Mouse (Mus musculus): ENCODE data around the gene Ddx25. TPM values are rescaled to one million over a fixed set of nuclear protein-coding genes. Genes with fewer than 3 reads are reported as not detected.

The Ddx25 gene
- total and polyA plus RNA-seq, 3 experiments = 0.33 to 0.85 (median 0.44) TPM

GRCm38 (mm10) chr9:35546745-35547144 is 11.6 kb downstream of the Ddx25 start:
- Histone ChIP-seq H3K9ac (ENCODE audit: insufficient read depth, low read depth) (no peak overlapping the region), H3K4me1 (ENCODE audit: control insufficient read depth in 1 of 2, insufficient read depth in 2 of 2) (peaks cover 15 to 24% of the 10 kb centered on the region in 2 experiments), H3K27ac (ENCODE audit: insufficient read depth, low read depth) (no peak overlapping the region), H3K9me3 (replicated peaks; ENCODE audit: low read length) (no peaks in the 10 kb centered on the region), H3K4me2 (ENCODE audit: insufficient read depth, low read depth, poor library complexity, severe bottlenecking) (peak overlapping the region; percentile 8; the same call in 1 of the 2 replicates), H3K4me3 (replicated peaks in 1 of 3; ENCODE audit: low read depth in 2 of 3, low read length in 2 of 3, poor library complexity in 1 of 3) (peak overlapping the region; percentile 9 to 35 (median 15)), H3K79me2 (replicated peaks; ENCODE audit: control insufficient read depth, extremely low read depth, insufficient read depth, poor library complexity, severe bottlenecking) (no peaks in the 10 kb centered on the region), H3K36me3 (replicated peaks in 1 of 2; ENCODE audit: control insufficient read depth in 1 of 2, insufficient read depth in 1 of 2, low read length in 1 of 2) (no peaks in the 10 kb centered on the region), H3K27me3 (replicated peaks) (peaks cover 2% of the 10 kb centered on the region)
- dilution Hi-C loops (cut with MboI; ENCODE audit: extremely low pct_ligation_motif_present, extremely low pct_unique_long_range_greater_than_20kb, low sequenced_read_pairs) = loop anchor here (25.0 kb wide), 1 partner anchor 259 kb away; no protein-coding TSS in a partner anchor
- in situ Hi-C loops (cut with MboI; ENCODE audit: low pct_ligation_motif_present, low pct_unique_long_range_greater_than_20kb, low sequenced_read_pairs) = loop anchor here (10.0 to 25.0 kb wide), 2 partner anchors 342 to 509 kb away; partner anchors contain the start of genes Srpr and Tirap
- TF ChIP-seq NELFE (IDR thresholded peaks at IDR 0.05; ENCODE audit: low read depth, low read length) = no peak
- TF ChIP-seq MAX (IDR thresholded peaks at IDR 0.05; ENCODE audit: low read length) = peak; percentile 36; the same call in 1 of the 2 replicates
- TF ChIP-seq USF2 (conservative IDR thresholded peaks at IDR 0.05; ENCODE audit: low read depth, low read length) = no peak
- peak; percentile 84 for TF ChIP-seq IRF4 (IDR thresholded peaks at IDR 0.05; ENCODE audit: low read depth, low read length)
- TF ChIP-seq EP300 (IDR thresholded peaks at IDR 0.05; ENCODE audit: low read length) = peak; percentile 77
- TF ChIP-seq ELF1 (IDR thresholded peaks at IDR 0.05; ENCODE audit: low read depth, low read length) = 0 out of 2 replicates have a peak, but pooled peaks have one; percentile 45
- no peak for TF ChIP-seq UBTF (IDR thresholded peaks at IDR 0.05; ENCODE audit: low read depth, low read length)
- peak; percentile 24; the same call in 1 of the 2 replicates for TF ChIP-seq HCFC1 (IDR thresholded peaks at IDR 0.05; ENCODE audit: low read depth, low read length)
- TF ChIP-seq CTCF (conservative IDR thresholded peaks at IDR 0.05 in 1 of 2, IDR thresholded peaks at IDR 0.05 in 1 of 2; ENCODE audit: low read depth in 2 of 2, low read length in 2 of 2) = no peak
- no peak for TF ChIP-seq JUN (IDR thresholded peaks at IDR 0.05; ENCODE audit: insufficient read depth, low read depth, low read length)
- TF ChIP-seq CHD1 (IDR thresholded peaks at IDR 0.05; ENCODE audit: low read depth, low read length) = no peak
- TF ChIP-seq PAX5 (IDR thresholded peaks at IDR 0.05; ENCODE audit: low read length) = no peak
- no peak for TF ChIP-seq JUND (conservative IDR thresholded peaks at IDR 0.05; ENCODE audit: low read depth, low read length)
- TF ChIP-seq POLR2A (IDR thresholded peaks at IDR 0.05; ENCODE audit: low read depth, low read length) = 0 out of 2 replicates have a peak, but pooled peaks have one; percentile 22
- no peak for TF ChIP-seq ZNF384 (IDR thresholded peaks at IDR 0.05; ENCODE audit: low read depth, low read length)
- no peak for TF ChIP-seq MYC (IDR thresholded peaks at IDR 0.05; ENCODE audit: low read depth, low read length)
- TF ChIP-seq MEF2A (IDR thresholded peaks at IDR 0.05; ENCODE audit: borderline replicate concordance, low read depth, low read length) = no peak; the same call in 1 of the 2 replicates
- 0 out of 2 replicates have a peak, but pooled peaks have one; percentile 16 for TF ChIP-seq SIN3A (IDR thresholded peaks at IDR 0.05; ENCODE audit: low read length)
- peak; percentile 63 for DNase-seq (ENCODE audit: extremely low read depth)

- in situ Hi-C loops (cut with MboI; ENCODE audit: low pct_ligation_motif_present, low pct_unique_long_range_greater_than_20kb, low sequenced_read_pairs) = loop anchor here (10.0 to 25.0 kb wide), 2 partner anchors 341 to 508 kb away; partner anchors contain the start of genes Srpr and Tirap
- TF ChIP-seq ZC3H11A (IDR thresholded peaks at IDR 0.05; ENCODE audit: low read depth, low read length) (no peak), MAX (IDR thresholded peaks at IDR 0.05; ENCODE audit: low read length) (no peak), HCFC1 (IDR thresholded peaks at IDR 0.05; ENCODE audit: low read depth, low read length) (no peak), ZKSCAN1 (IDR thresholded peaks at IDR 0.05; ENCODE audit: borderline replicate concordance, low read depth, low read length) (no peak), TCF12 (IDR thresholded peaks at IDR 0.05; ENCODE audit: low read depth, low read length) (no peak), UBTF (IDR thresholded peaks at IDR 0.05; ENCODE audit: low read depth, low read length) (no peak), CTCF (conservative IDR thresholded peaks at IDR 0.05 in 1 of 2, IDR thresholded peaks at IDR 0.05 in 1 of 2; ENCODE audit: low read depth in 2 of 2, low read length in 2 of 2) (peak in 1 of 2 experiments; percentile 59; a peak in 2 of 4 replicates), MEF2A (IDR thresholded peaks at IDR 0.05; ENCODE audit: borderline replicate concordance, low read depth, low read length) (no peak), USF1 (IDR thresholded peaks at IDR 0.05; ENCODE audit: low read depth, low read length) (no peak), ETS1 (conservative IDR thresholded peaks at IDR 0.05; ENCODE audit: low read depth, low read length) (no peak), RCOR1 (conservative IDR thresholded peaks at IDR 0.05; ENCODE audit: low read depth, low read length) (no peak), CHD2 (IDR thresholded peaks at IDR 0.05; ENCODE audit: low read length) (no peak), RAD21 (IDR thresholded peaks at IDR 0.05; ENCODE audit: low read depth, low read length) (peak; percentile 3), MYC (IDR thresholded peaks at IDR 0.05; ENCODE audit: low read depth, low read length) (no peak), SMC3 (IDR thresholded peaks at IDR 0.05; ENCODE audit: low read depth, low read length) (peak; percentile 4; the same call in 1 of the 2 replicates), IRF4 (IDR thresholded peaks at IDR 0.05; ENCODE audit: low read depth, low read length) (no peak), USF2 (conservative IDR thresholded peaks at IDR 0.05; ENCODE audit: low read depth, low read length) (no peak), E2F4 (IDR thresholded peaks at IDR 0.05; ENCODE audit: insufficient replicate concordance, low read depth, low read length) (no peak)
- H3K4me2 ChIP-seq (ENCODE audit: insufficient read depth, low read depth, poor library complexity, severe bottlenecking) = peak overlapping the region; percentile 8; the same call in 1 of the 2 replicates
- no peaks in the 10 kb centered on the region for H3K9me3 ChIP-seq (replicated peaks; ENCODE audit: low read length)
- H3K36me3 ChIP-seq (replicated peaks in 1 of 2; ENCODE audit: control insufficient read depth in 1 of 2, insufficient read depth in 1 of 2, low read length in 1 of 2) = no peaks in the 10 kb centered on the region
- H3K27ac ChIP-seq (ENCODE audit: insufficient read depth, low read depth) = no peak overlapping the region
- peaks cover 15 to 30% of the 10 kb centered on the region in 2 experiments for H3K4me1 ChIP-seq (ENCODE audit: control insufficient read depth in 1 of 2, insufficient read depth in 2 of 2)
- H3K4me3 ChIP-seq (replicated peaks in 1 of 3; ENCODE audit: low read depth in 2 of 3, low read length in 2 of 3, poor library complexity in 1 of 3) = no peak overlapping the region
- DNase-seq (ENCODE audit: extremely low read depth) = no peak
- H3K9ac ChIP-seq (ENCODE audit: insufficient read depth, low read depth) = 0 out of 2 replicates have a peak overlapping the region, but pooled peaks have one; percentile 11
- H3K27me3 ChIP-seq (replicated peaks) = peaks cover 2% of the 10 kb centered on the region
- H3K79me2 ChIP-seq (replicated peaks; ENCODE audit: control insufficient read depth, extremely low read depth, insufficient read depth, poor library complexity, severe bottlenecking) = no peaks in the 10 kb centered on the region
- dilution Hi-C loops (cut with MboI; ENCODE audit: extremely low pct_ligation_motif_present, extremely low pct_unique_long_range_greater_than_20kb, low sequenced_read_pairs) = loop anchor here (25.0 kb wide), 1 partner anchor 258 kb away; no protein-coding TSS in a partner anchor
Measured at GRCm38 (mm10) chr9:35545704-35546103, 12.6 kb downstream of the Ddx25 start.
